Mouse (Mus musculus) embryonic facial prominence, embryonic 11.5 days (tissue): Measurements from ENCODE around the gene Exosc5. TPM values are rescaled to one million over a fixed set of nuclear protein-coding genes. Genes with fewer than 3 reads are reported as not detected.

Source experiments
- ATAC-seq: fragments of 200-750 bp; cut with Nextera tagmentation; replicated peaks from 2 replicates; pipeline ENCODE4 v1.8.0; 2017; ENCODE audit warnings: low read depth; ENCODE audit not compliant: insufficient number of reproducible peaks, low FRiP score, low TSS enrichment
- DNase-seq: peaks from one replicate; pipeline ENCODE4 v3.0.0-alpha.2; 2015; ENCODE audit warnings: low spot score
- H3K27ac ChIP-seq: fragments of 300-500 bp; sonication (generic); replicated peaks from 2 replicates; pipeline ENCODE4 v1.5.1; 2014; ENCODE audit warnings: mild to moderate bottlenecking, low read depth, low read length, control low read depth
- H3K27me3 ChIP-seq: fragments of 300-500 bp; sonication (generic); 2 replicates; pipeline ENCODE4 v1.6.1; 2014; ENCODE audit warnings: mild to moderate bottlenecking, low read length, moderate library complexity, mixed read lengths; ENCODE audit not compliant: control insufficient read depth, insufficient read depth
- H3K36me3 ChIP-seq: fragments of 300-500 bp; sonication (generic); replicated peaks from 2 replicates; pipeline ENCODE4 v1.6.1; 2014; ENCODE audit warnings: low read depth, mild to moderate bottlenecking, low read length, moderate library complexity, mixed read lengths; ENCODE audit not compliant: control insufficient read depth, insufficient read depth
- H3K4me1 ChIP-seq: fragments of 300-500 bp; sonication (generic); 2 replicates; pipeline ENCODE4 v1.6.1; 2014; ENCODE audit warnings: low read length, mixed read lengths; ENCODE audit not compliant: control insufficient read depth, insufficient read depth
- H3K4me2 ChIP-seq: fragments of 300-500 bp; sonication (generic); 2 replicates; pipeline ENCODE4 v1.6.1; 2014; ENCODE audit warnings: low read depth, mild to moderate bottlenecking, control low read depth, low read length, moderate library complexity
- H3K4me3 ChIP-seq: fragments of 300-500 bp; sonication (generic); 2 replicates; pipeline ENCODE4 v1.5.1; 2014; ENCODE audit warnings: low read depth, low read length, control low read depth
- H3K9ac ChIP-seq: fragments of 300-500 bp; sonication (generic); replicated peaks from 2 replicates; pipeline ENCODE4 v1.6.1; 2014; ENCODE audit warnings: mild to moderate bottlenecking, control low read depth, low read length
- H3K9me3 ChIP-seq: fragments of 300-500 bp; sonication (generic); replicated peaks from 2 replicates; pipeline ENCODE4 v1.6.1; 2016; ENCODE audit warnings: mild to moderate bottlenecking, low read length, inconsistent platforms, mixed read lengths; ENCODE audit not compliant: control insufficient read depth
- WGBS: fragments of 180-500 bp; shearing (Covaris S2); extraction: QIAGEN DNeasy Blood & Tissue Kit; methylation state at CpG from one replicate; pipeline ENCODE4 v1.1.7; 2014; 5-methylcytosine and 5-hydroxymethylcytosine counted together
- polyA plus RNA-seq: library from polyadenylated mRNA; unstranded; fragments of >200 nt; fragmentation: Nextera tagmentation; extraction: Ambion mirVana; gene quantifications from 2 replicates; pipeline ENCODE4 v1.2.1, GENCODE M21; 2014

Gene Exosc5
- polyA plus RNA-seq, 1 experiment from 2014 or later = 63.1 TPM

- no peaks in the 10 kb centered on the region for H3K36me3 ChIP-seq
- no peaks in the 10 kb centered on the region for H3K27me3 ChIP-seq
- no peaks in the 10 kb centered on the region for H3K9me3 ChIP-seq
- no peaks in the 10 kb centered on the region for H3K4me1 ChIP-seq
- no peak for ATAC-seq
- H3K9ac ChIP-seq = peak overlapping the region; percentile 63
- no peak overlapping the region for H3K27ac ChIP-seq
- no peak for DNase-seq
- H3K4me3 ChIP-seq = peak overlapping the region; percentile 48
- 38% methylated on average over 10 of the region's 10 CpGs for WGBS
- H3K4me2 ChIP-seq = peak overlapping the region; percentile 56
Measured at GRCm38 (mm10) chr7:25657785-25658184, 1.2 kb upstream of the Exosc5 start.

- DNase-seq = no peak
- WGBS = 94% methylated on average over 8 of the region's 8 CpGs
- no peak for ATAC-seq
Measured at GRCm38 (mm10) chr7:25666381-25666780, 7.4 kb downstream of the Exosc5 start.

GRCm38 (mm10) chr7:25669158-25669557, 10.2 kb downstream of the Exosc5 start:
- H3K4me1 ChIP-seq = no peaks in the 10 kb centered on the region
- WGBS = 91% methylated on average over 10 of the region's 10 CpGs
- H3K27ac ChIP-seq = no peak overlapping the region
- peaks cover 4% of the 10 kb centered on the region; the same call in 1 of the 2 replicates for H3K36me3 ChIP-seq
- H3K9me3 ChIP-seq = no peaks in the 10 kb centered on the region
- ATAC-seq (no peak), DNase-seq (no peak)
- H3K9ac ChIP-seq = no peak overlapping the region
- peaks cover 5% of the 10 kb centered on the region for H3K27me3 ChIP-seq
- no peak overlapping the region for H3K4me3 ChIP-seq
- H3K4me2 ChIP-seq = no peak overlapping the region

More at GRCm38 (mm10) chr7:25666381-25666780, 7.4 kb downstream of the Exosc5 start:
- Histone ChIP-seq H3K27me3 (no peaks in the 10 kb centered on the region), H3K9ac (no peak overlapping the region), H3K27ac (no peak overlapping the region), H3K4me1 (no peaks in the 10 kb centered on the region), H3K4me3 (no peak overlapping the region), H3K36me3 (peaks cover 4% of the 10 kb centered on the region; the same call in 1 of the 2 replicates), H3K9me3 (no peaks in the 10 kb centered on the region), H3K4me2 (no peak overlapping the region)

GRCm38 (mm10) chr7:25669631-25670030, 10.7 kb downstream of the Exosc5 start:
- no peak overlapping the region for H3K4me2 ChIP-seq
- no peak overlapping the region for H3K9ac ChIP-seq
- no peaks in the 10 kb centered on the region for H3K4me1 ChIP-seq
- 78% methylated on average over 9 of the region's 9 CpGs for WGBS
- H3K9me3 ChIP-seq = no peaks in the 10 kb centered on the region
- no peak overlapping the region for H3K4me3 ChIP-seq
- no peak for ATAC-seq
- peaks cover 4% of the 10 kb centered on the region; the same call in 1 of the 2 replicates for H3K36me3 ChIP-seq
- DNase-seq = no peak
- H3K27ac ChIP-seq = no peak overlapping the region
- H3K27me3 ChIP-seq = peaks cover 10% of the 10 kb centered on the region

GRCm38 (mm10) chr7:25670096-25670495, 11.1 kb downstream of the Exosc5 start:
- Histone ChIP-seq H3K27me3 (peaks cover 15% of the 10 kb centered on the region), H3K4me2 (no peak overlapping the region), H3K9me3 (no peaks in the 10 kb centered on the region), H3K9ac (no peak overlapping the region), H3K36me3 (peaks cover 4% of the 10 kb centered on the region; the same call in 1 of the 2 replicates), H3K27ac (no peak overlapping the region), H3K4me3 (no peak overlapping the region), H3K4me1 (no peaks in the 10 kb centered on the region)
- WGBS = 88% methylated on average over 4 of the region's 4 CpGs
- DNase-seq (no peak), ATAC-seq (no peak)

- H3K9me3 ChIP-seq = no peaks in the 10 kb centered on the region
- H3K4me3 ChIP-seq = no peak overlapping the region
- 74% methylated on average over 2 of the region's 2 CpGs for WGBS
- no peak overlapping the region for H3K27ac ChIP-seq
- no peak overlapping the region for H3K9ac ChIP-seq
- no peak for DNase-seq
- no peaks in the 10 kb centered on the region for H3K4me1 ChIP-seq
- no peaks in the 10 kb centered on the region; the same call in 1 of the 2 replicates for H3K36me3 ChIP-seq
- no peak for ATAC-seq
- peaks cover 26% of the 10 kb centered on the region for H3K27me3 ChIP-seq
- H3K4me2 ChIP-seq = no peak overlapping the region
Measured at GRCm38 (mm10) chr7:25671686-25672085, 12.7 kb downstream of the Exosc5 start.

- Histone ChIP-seq H3K4me2 (no peak overlapping the region), H3K27me3 (peaks cover 26% of the 10 kb centered on the region), H3K36me3 (no peaks in the 10 kb centered on the region; the same call in 1 of the 2 replicates), H3K27ac (no peak overlapping the region), H3K9me3 (no peaks in the 10 kb centered on the region), H3K9ac (no peak overlapping the region), H3K4me3 (no peak overlapping the region), H3K4me1 (no peaks in the 10 kb centered on the region)
- 50% methylated on average over 4 of the region's 4 CpGs for WGBS
- ATAC-seq = no peak
- no peak for DNase-seq
Measured at GRCm38 (mm10) chr7:25672442-25672841, 13.5 kb downstream of the Exosc5 start.

- Histone ChIP-seq H3K27ac (no peak overlapping the region), H3K4me1 (no peaks in the 10 kb centered on the region), H3K27me3 (peaks cover 26% of the 10 kb centered on the region), H3K9me3 (no peaks in the 10 kb centered on the region), H3K36me3 (no peaks in the 10 kb centered on the region), H3K4me2 (no peak overlapping the region; the same call in 1 of the 2 replicates), H3K9ac (no peak overlapping the region; the same call in 1 of the 2 replicates), H3K4me3 (no peak overlapping the region)
- DNase-seq (no peak), ATAC-seq (no peak)
- 39% methylated on average over 9 of the region's 9 CpGs for WGBS
Measured at GRCm38 (mm10) chr7:25674297-25674696, 15.3 kb downstream of the Exosc5 start.
